Comparison of ENCODE assay signal across 8 mouse cellular contexts in genomic region chr9:62243991-62244611, GRCm38 (mm10). TPM values are rescaled to one million over a fixed set of nuclear protein-coding genes. Genes with fewer than 3 reads are reported as not detected.
A peak's percentile ranks its signal among the peaks of the same experiment; 100 is the strongest.
DNase-seq lines count a peak whose midpoint lies in the region; ATAC-seq lines count a peak whose summit lies in the region.

No protein-coding gene starts in this region.

- H3K4me1 ChIP-seq in forebrain, embryonic 15.5 days = peaks cover 7% of the 10 kb centered on the region; the same call in 1 of the 2 replicates

- H3K4me3 ChIP-seq in forebrain, embryonic 15.5 days = 0 out of 2 replicates have a peak overlapping the region, but pooled peaks have one; percentile 7

- no peaks in the 10 kb centered on the region for H3K9me3 ChIP-seq in forebrain, embryonic 15.5 days

- H3K9ac ChIP-seq in forebrain, embryonic 15.5 days (replicated peaks) = 0 out of 2 replicates have a peak overlapping the region, but pooled peaks have one; percentile 10

- peak; percentile 80; the same call in 1 of the 2 replicates for ATAC-seq in cerebellum, adult (ENCODE audit: insufficient number of reproducible peaks, low FRiP score, low TSS enrichment)
- ATAC-seq in forebrain, embryonic 15.5 days (replicated peaks) = peak; percentile 71
- no peak for ATAC-seq in activated CD4-positive, CD25-positive, alpha-beta regulatory T cell, adult 4 months

- 21% methylated on average over 19 of the region's 19 CpGs for WGBS in forebrain, embryonic 15.5 days

- H3K27ac ChIP-seq in forebrain, embryonic 15.5 days (replicated peaks) = no peak overlapping the region

- no peaks in the 10 kb centered on the region for H3K27me3 ChIP-seq in forebrain, embryonic 15.5 days

- H3K4me2 ChIP-seq in forebrain, embryonic 15.5 days (replicated peaks) = peak overlapping the region; percentile 32

- H3K36me3 ChIP-seq in forebrain, embryonic 15.5 days = no peaks in the 10 kb centered on the region

- DNase-seq in Muller cell, postnatal 12 days (ENCODE audit: inconsistent ontology term) = peak; percentile 82
- DNase-seq in heart, postnatal 4 days = peak; percentile 89
- DNase-seq in layer of hippocampus, adult 9-11 months = peak; percentile 44
- DNase-seq in lung, postnatal 25 days (ENCODE audit: low spot score) = peak; percentile 84
- peak; percentile 75 for DNase-seq in right cerebral cortex, adult 18-20 months

RNA-seq across cellular contexts. Expression of gene Spesp1, which starts 37.9 kb away (rescaled TPM):
- polyA plus RNA-seq in forebrain, embryonic 15.5 days (2015; fragmentation: Nextera tagmentation; extraction: Ambion mirVana) = not detected in 2 replicates
- not detected for total RNA-seq in heart, postnatal 4 days (2021)
- polyA plus RNA-seq in activated CD4-positive, CD25-positive, alpha-beta regulatory T cell, adult 4 months (2017; shearing (Covaris generic)) = not detected
